Mouse (Mus musculus) heart, embryonic 10.5 days (tissue): ENCODE data around the gene Adprh. TPM values are rescaled to one million over a fixed set of nuclear protein-coding genes. Genes with fewer than 3 reads are reported as not detected.
A peak's percentile ranks its signal among the peaks of the same experiment; 100 is the strongest.
"Not testable (repeated sequence)": the region's sequence is repeated elsewhere in the genome, so short reads cannot be mapped to it uniquely, and the experiment has no call there.

Experiments used
- DNase-seq: peaks from one replicate; pipeline ENCODE4 v3.0.0-alpha.2; 2017; ENCODE audit warnings: low spot score
- H3K27ac ChIP-seq: fragments of 300-500 bp; sonication (generic); 2 replicates; pipeline ENCODE4 v1.5.1; 2016; ENCODE audit warnings: mild to moderate bottlenecking
- H3K27me3 ChIP-seq: fragments of 300-500 bp; sonication (generic); 2 replicates; pipeline ENCODE4 v1.6.1; 2016; ENCODE audit warnings: mild to moderate bottlenecking; ENCODE audit not compliant: poor library complexity, insufficient read depth, severe bottlenecking
- H3K36me3 ChIP-seq: fragments of 300-500 bp; sonication (generic); 2 replicates; pipeline ENCODE4 v1.6.1; 2016; ENCODE audit warnings: mild to moderate bottlenecking, moderate library complexity
- H3K4me1 ChIP-seq: fragments of 300-500 bp; sonication (generic); 2 replicates; pipeline ENCODE4 v1.6.1; 2016; ENCODE audit warnings: mild to moderate bottlenecking
- H3K4me3 ChIP-seq: fragments of 300-500 bp; sonication (generic); 2 replicates; pipeline ENCODE4 v1.5.1; 2016; ENCODE audit warnings: mild to moderate bottlenecking, moderate library complexity
- H3K9me3 ChIP-seq: fragments of 300-500 bp; sonication (generic); 2 replicates; pipeline ENCODE4 v1.6.1; 2016; ENCODE audit warnings: mild to moderate bottlenecking, moderate library complexity
- WGBS: fragments of 180-500 bp; shearing (Covaris S2); methylation state at CpG from one replicate; pipeline ENCODE4 v1.1.7; 2016; 5-methylcytosine and 5-hydroxymethylcytosine counted together
- polyA plus RNA-seq: library from polyadenylated mRNA; unstranded; fragments of >200 nt; fragmentation: Nextera tagmentation; extraction: Ambion mirVana; gene quantifications from 2 replicates; pipeline ENCODE4 v1.2.1, GENCODE M21; 2016

Adprh gene
- polyA plus RNA-seq, result 127 TPM in 2 replicates

DNA sequence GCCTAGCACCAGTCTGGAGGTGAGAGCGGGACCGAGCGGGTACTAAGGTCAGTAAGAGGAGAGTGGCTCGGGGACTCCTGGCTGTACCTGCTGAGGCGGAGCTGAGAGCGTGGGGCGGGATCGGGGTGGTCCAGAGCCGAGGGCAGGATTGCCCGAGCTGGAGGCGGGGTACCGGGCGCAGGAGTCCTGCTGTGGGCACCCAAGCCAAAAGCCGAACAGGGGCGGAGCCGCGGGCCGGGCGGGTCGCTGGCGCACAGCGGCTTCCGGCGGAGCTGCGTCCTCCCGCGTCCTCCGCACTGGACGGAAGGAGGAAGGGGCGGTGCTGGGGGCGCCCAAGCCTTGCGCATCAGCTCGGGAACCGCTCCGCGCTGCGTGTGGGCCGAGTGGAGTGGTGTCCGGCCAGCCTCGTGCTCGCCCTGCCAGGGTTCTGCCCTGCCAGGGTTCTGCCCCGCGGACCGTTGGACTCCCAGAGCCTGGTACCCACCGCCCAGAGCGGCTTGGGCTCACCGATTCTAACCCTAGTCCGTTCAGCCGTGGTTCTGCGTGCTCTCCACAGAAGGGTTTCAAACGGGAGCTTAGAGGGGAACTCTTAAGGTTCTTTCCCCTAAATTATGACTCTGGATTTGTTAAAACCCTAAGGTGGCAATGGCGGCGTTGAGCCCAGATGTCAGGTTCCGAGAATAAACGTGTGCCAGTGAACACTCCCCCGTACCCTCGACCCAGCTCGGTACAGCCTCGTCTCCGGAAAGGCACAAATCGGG, at the start of gene Adprh:
Gene Adprh (minus strand): TSS at position 262 of the 761 bp plus-strand sequence.
- WGBS, result under 1% methylated on average over 50 of the region's 61 CpGs
- peak within 1 kb of the TSS; percentile 69 for H3K4me3 ChIP-seq
- H3K36me3 ChIP-seq, result peaks cover 30% of the 10 kb centered on the region
- no peaks in the 10 kb centered on the region for H3K9me3 ChIP-seq
- peaks cover 10% of the 10 kb centered on the region for H3K4me1 ChIP-seq
- peaks cover 5% of the 10 kb centered on the region; the same call in 1 of the 2 replicates for H3K27me3 ChIP-seq
- peak within 1 kb of the TSS; percentile 98 for H3K27ac ChIP-seq
- DNase-seq, result peak; percentile 97

DNA sequence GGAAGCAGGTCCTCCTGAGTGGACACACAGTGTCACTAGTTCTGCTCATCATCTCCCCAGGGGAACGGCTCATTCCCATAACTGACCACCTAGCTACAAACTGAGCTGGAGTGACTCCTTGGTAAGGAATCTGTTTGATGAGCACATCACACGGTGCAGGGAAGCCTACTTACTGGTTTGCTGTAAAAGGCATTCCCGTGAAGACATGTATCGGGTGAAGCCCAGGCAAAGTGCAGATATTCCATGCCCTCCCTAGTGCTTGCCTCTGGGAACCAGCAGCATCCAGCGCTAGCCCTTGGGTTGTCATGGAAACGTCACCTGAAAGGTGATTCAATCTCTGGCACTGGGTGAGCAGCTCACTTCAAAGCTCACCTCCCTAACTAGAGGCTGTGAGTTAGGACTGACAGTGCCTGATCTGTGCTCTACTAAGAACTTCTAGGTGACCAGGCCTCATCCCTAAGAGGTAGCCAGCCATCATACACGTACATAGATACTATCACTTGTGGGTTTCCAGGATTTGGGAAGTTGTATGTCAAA, 44.2 kb upstream of the Adprh start:
- Histone ChIP-seq H3K4me1 (no peaks in the 10 kb centered on the region), H3K4me3 (no peak overlapping the region), H3K27ac (no peak overlapping the region), H3K36me3 (peaks cover 47% of the 10 kb centered on the region), H3K27me3 (no peaks in the 10 kb centered on the region), H3K9me3 (no peaks in the 10 kb centered on the region)
- peak; percentile 47 for DNase-seq
- 80% methylated on average over 7 of the region's 7 CpGs for WGBS

DNA sequence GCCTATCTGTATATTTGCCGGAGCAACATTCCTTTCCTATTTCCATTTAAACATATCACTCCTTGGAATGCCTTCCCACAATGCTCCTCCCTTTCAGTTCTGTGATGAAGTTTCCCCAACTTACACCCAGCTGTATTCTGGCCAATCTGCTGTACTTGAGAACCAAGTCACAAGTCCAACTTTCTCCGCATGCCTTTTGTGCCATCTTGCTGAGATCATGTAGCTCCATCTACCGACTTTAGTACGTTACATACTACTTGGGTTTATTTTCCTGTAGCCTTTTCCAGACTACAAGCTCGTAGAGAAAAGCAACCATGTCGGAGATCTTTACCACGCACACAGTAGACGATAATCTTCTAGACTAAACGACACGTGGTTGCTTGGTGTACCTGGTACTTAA, 41.4 kb upstream of the Adprh start:
- no peaks in the 10 kb centered on the region for H3K27me3 ChIP-seq
- no peak for DNase-seq
- H3K36me3 ChIP-seq, result peaks cover 26% of the 10 kb centered on the region
- H3K9me3 ChIP-seq, result no peaks in the 10 kb centered on the region
- H3K4me1 ChIP-seq, result no peaks in the 10 kb centered on the region
- no peak overlapping the region for H3K27ac ChIP-seq
- H3K4me3 ChIP-seq, result no peak overlapping the region
- 83% methylated on average over 10 of the region's 10 CpGs for WGBS

DNA sequence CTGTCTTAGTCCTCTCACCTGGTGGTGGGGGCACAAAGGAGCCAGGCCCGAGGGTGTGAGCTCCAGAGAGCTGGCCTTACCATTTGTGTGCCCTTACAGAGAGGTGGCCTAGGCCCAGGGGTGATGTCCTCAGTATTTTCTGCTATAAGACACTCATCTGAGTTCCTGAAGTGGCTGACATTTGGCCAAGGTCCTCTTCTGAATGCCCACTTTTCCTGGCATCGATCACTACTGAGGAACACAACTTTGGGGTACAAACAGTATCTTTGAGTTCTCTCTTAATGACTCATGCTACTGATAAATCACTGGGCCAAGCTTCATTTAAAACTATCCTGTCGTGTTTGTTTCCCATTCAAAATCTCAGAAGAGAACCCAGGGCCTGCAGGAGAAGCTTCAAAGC, 40.0 kb upstream of the Adprh start:
- 78% methylated on average over 3 of the region's 3 CpGs for WGBS
- H3K36me3 ChIP-seq, result peaks cover 14% of the 10 kb centered on the region
- no peak for DNase-seq
- H3K27ac ChIP-seq, result no peak overlapping the region
- H3K4me3 ChIP-seq, result no peak overlapping the region
- H3K4me1 ChIP-seq, result no peaks in the 10 kb centered on the region
- H3K27me3 ChIP-seq, result no peaks in the 10 kb centered on the region
- no peaks in the 10 kb centered on the region for H3K9me3 ChIP-seq

DNA sequence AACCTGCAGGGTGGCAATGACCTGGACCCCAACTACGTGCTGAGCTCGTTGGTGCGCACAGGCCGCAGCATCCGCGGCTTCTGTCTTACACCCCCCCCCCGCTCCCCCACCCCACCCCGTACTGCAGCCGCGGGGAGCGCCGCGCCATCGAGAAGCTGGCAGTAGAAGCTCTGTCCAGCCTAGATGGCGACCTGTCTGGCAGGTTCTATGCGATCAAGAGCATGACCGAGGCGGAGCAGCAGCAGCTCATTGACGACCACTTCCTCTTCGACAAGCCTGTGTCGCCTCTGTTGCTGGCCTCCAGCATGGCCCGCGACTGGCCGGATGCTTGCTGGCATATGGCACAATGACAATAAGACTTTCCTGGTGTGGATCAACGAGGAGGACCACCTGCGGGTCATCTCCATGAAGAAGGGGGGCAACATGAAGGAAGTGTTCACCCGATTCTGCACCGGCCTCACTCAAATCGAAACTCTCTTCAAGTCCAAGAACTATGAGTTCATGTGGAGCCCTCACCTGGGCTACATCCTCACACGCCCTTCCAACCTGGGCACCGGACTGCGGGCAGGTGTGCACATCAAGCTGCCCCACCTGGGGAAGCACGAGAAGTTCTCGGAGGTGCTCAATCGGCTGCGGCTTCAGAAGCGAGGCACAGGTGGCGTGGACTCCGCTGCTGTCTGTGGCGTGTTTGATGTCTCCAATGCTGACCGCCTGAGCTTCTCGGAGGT, 31.2 kb upstream of the Adprh start:
- peaks cover 13% of the 10 kb centered on the region for H3K4me1 ChIP-seq
- no peak for DNase-seq
- peaks cover 21% of the 10 kb centered on the region for H3K27me3 ChIP-seq
- no peak overlapping the region for H3K27ac ChIP-seq
- H3K4me3 ChIP-seq, result peak overlapping the region; percentile 57
- no peaks in the 10 kb centered on the region for H3K36me3 ChIP-seq
- H3K9me3 ChIP-seq, result no peaks in the 10 kb centered on the region
- 21% methylated on average over 42 of the region's 42 CpGs for WGBS

DNA sequence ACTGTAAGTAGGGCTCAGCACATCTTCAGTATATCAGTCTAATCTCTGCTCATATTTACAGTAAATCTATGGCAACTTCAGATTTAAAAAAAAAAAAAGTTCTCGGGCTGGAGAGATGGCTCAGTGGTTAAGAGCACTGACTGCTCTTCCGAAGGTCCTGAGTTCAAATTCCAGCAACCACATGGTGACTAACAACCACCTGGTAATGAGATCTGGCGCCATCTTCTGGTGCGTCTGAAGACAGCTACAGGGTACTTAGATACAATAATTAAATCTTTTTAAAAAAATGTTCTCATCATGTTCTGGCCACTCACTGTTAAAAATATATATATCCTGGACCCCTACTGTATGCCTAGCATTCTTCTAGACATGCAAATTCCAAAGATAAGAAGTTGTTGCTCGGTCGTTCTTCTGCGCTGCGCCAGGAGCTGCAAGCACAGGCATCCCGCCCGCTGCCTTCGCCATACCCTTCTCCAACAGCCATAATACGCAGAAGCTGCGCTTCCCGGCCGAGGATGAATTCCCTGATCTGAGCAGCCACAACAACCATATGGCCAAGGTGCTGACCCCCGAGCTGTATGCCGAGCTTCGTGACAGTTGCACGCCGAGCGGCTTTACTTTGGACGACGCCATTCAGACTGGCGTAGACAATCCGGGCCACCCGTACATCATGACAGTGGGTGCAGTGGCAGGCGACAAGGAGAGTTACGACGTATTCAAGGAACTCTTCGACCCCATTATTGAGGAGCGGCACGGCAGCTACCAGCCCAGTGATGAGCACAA, 30.5 kb upstream of the Adprh start:
- H3K27ac ChIP-seq, result no peak overlapping the region
- H3K36me3 ChIP-seq, result no peaks in the 10 kb centered on the region
- peak overlapping the region; percentile 57 for H3K4me3 ChIP-seq
- DNase-seq, result no peak
- H3K9me3 ChIP-seq, result no peaks in the 10 kb centered on the region
- 19% methylated on average over 32 of the region's 32 CpGs for WGBS
- H3K27me3 ChIP-seq, result peaks cover 21% of the 10 kb centered on the region
- peaks cover 13% of the 10 kb centered on the region for H3K4me1 ChIP-seq

DNA sequence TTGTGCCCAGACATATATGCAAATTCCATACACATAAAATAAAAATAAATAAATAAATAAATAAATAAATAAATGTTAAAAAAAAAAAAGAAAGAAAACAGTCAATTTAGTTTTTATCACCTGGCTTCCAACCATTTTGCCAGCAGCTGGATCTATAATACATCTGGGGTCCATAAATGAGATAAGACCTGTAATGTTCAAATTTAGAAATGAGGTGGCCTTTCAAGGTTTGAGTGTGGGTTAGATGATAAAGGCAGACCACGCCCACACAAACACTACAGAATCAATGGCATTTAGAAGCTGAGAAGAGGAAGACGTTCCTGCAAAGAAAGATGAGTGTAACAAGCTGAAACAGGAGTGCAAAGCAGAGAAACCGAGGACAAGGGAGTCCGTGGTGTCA, 28.8 kb upstream of the Adprh start:
- Histone ChIP-seq H3K4me1 (peaks cover 23% of the 10 kb centered on the region), H3K4me3 (no peak overlapping the region), H3K27me3 (peaks cover 21% of the 10 kb centered on the region), H3K27ac (no peak overlapping the region), H3K9me3 (no peaks in the 10 kb centered on the region), H3K36me3 (no peaks in the 10 kb centered on the region)
- 74% methylated on average over 4 of the region's 4 CpGs for WGBS
- DNase-seq, result no peak

DNA sequence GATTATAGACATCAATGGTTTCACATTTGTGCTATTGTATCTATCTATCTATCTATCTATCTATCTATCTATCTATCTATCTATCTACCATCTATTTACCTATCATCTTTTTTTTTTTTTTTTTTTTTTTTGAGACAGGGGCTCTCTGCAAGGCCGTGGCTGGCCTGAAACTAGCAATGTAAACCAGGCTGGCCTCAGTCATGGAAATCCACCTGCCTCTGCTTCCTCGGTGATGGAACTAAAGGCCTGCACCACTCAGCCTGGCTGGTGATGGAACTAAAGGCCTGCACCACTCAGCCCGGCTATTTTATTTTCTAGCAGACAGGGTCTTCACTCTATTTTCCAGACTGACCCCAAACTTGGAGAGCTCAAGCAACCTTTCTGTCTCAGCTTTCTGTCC, 25.8 kb upstream of the Adprh start:
- peaks cover 17% of the 10 kb centered on the region for H3K4me1 ChIP-seq
- 88% methylated on average over 3 of the region's 3 CpGs for WGBS
- DNase-seq, result no peak
- no peaks in the 10 kb centered on the region for H3K9me3 ChIP-seq
- H3K27me3 ChIP-seq, result peaks cover 11% of the 10 kb centered on the region
- no peak overlapping the region for H3K27ac ChIP-seq
- H3K4me3 ChIP-seq, result no peak overlapping the region
- H3K36me3 ChIP-seq, result no peaks in the 10 kb centered on the region

DNA sequence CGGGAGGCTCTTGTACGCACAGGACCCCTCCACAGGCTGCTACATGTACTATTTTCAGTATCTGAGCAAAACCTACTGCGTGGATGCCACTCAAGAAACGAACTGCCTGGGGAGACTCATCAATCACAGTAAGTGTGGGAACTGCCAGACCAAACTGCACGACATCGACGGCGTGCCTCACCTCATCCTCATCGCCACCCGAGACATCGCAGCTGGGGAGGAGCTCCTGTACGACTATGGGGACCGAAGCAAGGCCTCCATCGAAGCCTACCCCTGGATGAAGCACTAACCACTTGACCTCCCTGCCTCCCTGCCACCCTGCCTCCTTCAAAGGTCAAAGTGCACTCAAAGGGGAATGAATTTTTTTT, 24.7 kb upstream of the Adprh start:
- Histone ChIP-seq H3K27ac (peak overlapping the region; percentile 90), H3K4me1 (peaks cover 13% of the 10 kb centered on the region), H3K4me3 (peak overlapping the region; percentile 59)
- H3K36me3 ChIP-seq, DNase-seq, H3K27me3 ChIP-seq, H3K9me3 ChIP-seq: not testable (repeated sequence)
- WGBS, result 36% methylated on average over 14 of the region's 14 CpGs

DNA sequence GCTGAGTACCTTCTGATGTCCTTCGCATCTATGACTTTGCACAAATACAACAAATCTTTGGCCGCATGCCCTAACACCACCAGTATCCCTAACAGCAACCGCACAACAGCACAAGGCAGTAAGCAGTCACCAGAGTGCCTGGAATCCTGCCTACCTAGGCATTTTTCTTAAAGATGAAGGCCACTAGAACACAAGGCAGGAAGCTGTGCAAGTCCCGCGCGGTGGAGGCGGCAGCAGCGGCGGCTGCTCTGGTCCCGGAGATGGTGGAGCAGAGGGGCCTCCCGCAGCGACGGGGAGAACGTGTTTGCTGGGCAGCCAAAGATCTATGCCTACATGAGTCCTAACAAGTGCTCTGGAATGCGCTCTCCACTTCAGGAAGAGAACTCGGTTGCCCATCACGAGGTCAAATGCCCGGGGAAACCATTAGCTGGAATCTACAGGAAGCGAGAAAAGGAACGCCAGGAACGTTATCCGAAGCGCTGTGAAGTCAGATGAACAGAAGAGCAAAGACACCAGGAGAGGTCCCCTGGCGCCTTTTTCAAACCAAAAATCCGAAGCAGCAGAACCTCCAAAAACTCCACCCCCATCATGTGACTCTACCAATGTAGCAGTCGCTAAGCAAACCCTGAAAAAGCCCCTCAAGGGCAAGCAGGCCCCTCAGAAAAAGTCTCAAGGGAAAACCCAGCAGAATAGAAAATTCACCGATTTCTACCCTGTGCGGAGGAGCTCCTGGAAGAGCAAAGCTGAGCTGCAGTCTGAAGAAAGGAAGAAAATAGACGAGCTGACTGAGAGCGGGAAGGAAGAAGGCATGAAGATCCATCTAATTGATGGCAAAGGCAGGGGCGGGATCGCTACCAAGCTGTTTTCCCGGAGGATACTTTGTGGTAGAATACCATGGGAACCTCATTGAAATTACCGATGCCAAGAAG, 24.1 kb upstream of the Adprh start:
- WGBS, result 9% methylated on average over 34 of the region's 34 CpGs
- DNase-seq, result peak; percentile 85
- peaks cover 13% of the 10 kb centered on the region for H3K4me1 ChIP-seq
- no peaks in the 10 kb centered on the region for H3K9me3 ChIP-seq
- no peaks in the 10 kb centered on the region; the same call in 1 of the 2 replicates for H3K27me3 ChIP-seq
- peak overlapping the region; percentile 59 for H3K4me3 ChIP-seq
- peak overlapping the region; percentile 90 for H3K27ac ChIP-seq
- H3K36me3 ChIP-seq, result no peaks in the 10 kb centered on the region

DNA sequence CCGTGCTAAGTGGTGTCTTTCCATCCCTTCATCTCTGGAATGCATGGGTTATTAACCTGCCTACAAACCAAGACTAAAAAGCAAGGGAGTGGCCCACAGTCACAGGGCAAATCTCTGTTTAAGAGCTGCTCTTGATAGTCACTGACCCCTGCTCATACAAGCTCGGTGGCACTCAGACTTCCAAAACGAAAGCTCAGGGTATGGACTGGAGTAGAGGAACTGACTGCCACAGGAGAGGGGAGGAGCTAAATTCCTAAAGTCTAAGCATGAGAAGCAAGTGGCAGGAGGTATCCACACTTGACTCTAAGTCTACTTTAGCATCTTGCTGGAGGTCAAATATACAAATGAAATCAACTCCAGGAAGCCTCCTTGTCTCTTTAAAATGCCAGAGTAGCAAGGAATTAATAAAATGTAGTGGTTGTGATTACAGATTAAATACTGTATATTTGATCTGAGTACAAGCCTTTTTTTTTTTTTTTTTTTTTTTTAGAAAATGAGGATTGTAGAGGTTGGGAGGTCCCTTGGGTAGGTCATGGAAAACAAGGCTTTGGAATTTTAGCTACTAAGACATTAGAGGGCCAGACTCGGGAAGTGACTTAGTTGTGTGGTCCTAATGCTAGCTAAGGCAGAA, 23.3 kb upstream of the Adprh start:
- 24% methylated on average over 4 of the region's 4 CpGs for WGBS
- Histone ChIP-seq H3K4me1 (peaks cover 13% of the 10 kb centered on the region), H3K9me3 (no peaks in the 10 kb centered on the region), H3K4me3 (peak overlapping the region; percentile 59), H3K27me3 (no peaks in the 10 kb centered on the region; the same call in 1 of the 2 replicates), H3K27ac (peak overlapping the region; percentile 90), H3K36me3 (no peaks in the 10 kb centered on the region)
- no peak for DNase-seq
